Mouse (Mus musculus) liver (tissue): ENCODE measurements around the gene Esrra.

ENCODE experiments used
- DNase-seq: peaks from one replicate; pipeline ENCODE4 v3.0.0-alpha.2; 2020; ENCODE audit warnings: mixed read lengths

The Esrra gene

DNA sequence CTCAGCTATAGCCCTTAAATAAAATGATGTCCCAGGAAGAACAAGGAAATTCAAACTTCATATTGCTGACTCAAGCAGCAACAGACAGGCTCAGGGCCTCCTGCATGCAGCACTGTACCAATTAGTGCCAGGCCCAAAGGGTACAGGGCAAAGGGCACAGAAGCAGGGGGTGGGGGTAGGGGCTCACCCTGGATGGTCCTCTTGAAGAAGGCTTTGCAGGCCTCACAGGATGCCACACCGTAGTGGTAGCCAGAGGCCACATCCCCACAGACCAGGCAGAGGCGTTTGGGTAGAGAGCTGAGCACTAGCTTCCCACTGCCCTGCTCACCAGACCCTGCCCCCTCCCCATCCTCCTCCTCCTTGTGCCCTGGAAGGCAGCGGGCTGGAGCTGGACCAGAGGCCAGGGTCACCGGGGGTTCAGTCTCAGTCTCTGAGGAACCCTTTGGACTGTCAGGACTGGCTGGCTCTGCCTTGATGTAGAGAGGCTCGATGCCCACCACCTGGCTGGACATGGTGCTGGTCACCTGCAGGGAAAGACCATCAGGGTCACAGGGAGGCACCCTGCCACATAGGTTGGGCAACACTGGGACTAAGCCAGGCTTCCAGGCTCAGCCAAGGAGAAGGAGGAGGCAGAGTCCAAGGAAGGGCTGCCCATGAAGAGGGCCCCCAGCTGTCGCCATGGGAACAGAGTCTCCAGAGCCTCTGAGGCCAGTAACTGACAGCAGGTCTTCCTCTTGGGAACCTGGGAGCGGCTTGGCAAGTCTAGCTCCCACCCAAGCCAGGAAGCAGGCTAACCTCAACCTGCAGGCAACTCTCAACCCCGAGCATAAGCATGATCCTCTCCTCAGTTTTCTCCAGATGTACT, 1.5 kb downstream of the Esrra start:
- DNase-seq: no peak

DNA sequence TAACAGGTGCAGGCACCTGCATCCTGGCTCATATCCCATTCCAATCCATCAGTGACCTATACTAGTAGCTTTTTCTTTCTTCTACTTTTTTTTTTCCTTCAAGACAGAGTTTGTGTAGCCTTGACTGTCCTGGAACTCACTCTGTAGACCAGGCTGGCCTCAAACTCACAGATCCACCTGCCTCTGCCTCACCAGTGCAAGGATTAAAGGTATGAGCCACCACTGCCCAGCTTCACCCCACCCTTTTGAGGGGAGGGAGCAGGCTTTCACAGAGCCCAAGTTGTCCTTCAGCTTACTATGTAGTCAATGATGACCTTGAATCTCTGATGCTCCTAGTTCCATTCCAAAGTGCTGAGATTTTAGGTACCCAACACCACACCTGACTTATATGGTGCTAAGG, 2.2 kb downstream of the Esrra start:
- DNase-seq: no peak

DNA sequence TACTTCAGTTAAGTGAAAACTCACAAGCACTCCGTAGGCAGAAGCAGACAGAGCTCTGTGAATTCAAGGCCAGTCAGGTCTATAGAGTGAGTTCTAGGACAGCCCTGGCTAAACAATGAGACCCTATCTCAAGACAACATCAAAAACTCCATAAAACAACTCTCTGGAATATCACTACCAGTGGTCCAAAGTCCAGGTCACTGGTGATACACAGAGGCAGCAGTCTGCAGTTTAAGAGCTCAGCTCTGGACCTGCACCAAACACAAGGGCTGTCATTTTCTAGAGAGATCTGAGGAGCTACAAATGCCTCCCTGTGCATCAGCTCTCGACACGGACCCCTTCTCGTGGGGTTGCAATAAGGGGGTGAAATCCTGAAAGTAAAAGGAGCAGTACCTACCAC, 3.3 kb downstream of the Esrra start:
- no peak for DNase-seq

DNA sequence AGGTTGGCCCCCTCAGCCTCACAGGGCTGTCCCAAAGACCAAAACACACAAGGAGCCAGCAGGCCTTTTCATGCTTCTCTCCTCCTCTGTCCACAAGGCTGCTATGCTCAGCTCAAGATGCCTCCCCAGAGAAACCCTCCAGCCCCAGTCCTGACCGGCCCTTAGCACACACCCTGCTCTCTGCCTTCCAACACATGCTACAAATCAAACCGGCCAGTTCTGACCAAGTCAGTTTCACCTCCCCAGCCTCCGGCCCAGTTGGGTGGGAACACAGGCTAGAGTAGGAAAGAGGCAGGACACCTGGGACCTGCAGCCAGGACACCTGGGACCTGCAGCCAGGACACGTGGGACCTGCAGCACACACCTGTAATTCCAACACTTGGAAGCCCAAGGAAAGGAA, 5.1 kb downstream of the Esrra start:
- DNase-seq: no peak

DNA sequence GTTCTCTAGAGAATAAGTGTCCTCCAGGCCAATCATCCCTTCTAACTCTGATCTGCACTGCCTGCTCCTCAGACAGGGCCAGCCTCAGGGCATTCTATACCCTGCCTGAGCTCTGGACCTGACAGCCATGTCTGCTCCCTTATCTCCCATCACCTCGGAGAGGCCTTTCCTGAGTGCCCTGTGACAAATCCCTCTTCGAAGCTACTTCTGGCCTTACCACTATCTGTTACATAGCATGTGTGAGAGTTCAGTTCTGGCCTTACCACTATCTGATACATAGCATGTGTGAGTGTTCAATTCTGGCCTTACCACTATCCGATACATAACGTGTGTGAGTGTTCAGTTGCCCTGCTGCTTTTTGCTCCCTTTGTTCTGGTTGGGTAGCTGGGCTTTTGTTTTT, 6.3 kb downstream of the Esrra start:
- no peak for DNase-seq

DNA sequence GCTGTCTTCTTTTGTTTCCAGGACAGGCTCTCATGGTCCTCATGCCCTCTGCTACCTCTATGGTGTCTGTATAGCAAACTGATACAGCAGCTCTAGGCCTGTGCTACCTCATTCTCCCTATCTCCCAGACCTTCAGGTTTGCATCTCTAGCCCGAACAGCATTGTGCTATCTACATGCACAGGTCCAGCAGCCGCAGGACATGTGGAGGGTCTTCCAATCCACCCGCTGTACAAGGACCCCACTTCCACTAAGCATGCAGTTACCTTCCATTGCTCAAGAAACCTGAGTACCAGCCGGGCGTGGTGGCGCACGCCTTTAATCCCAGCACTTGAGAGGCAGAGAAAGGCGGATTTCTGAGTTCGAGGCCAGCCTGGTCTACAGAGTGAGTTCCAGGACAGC, 7.1 kb downstream of the Esrra start:
- DNase-seq: no peak

DNA sequence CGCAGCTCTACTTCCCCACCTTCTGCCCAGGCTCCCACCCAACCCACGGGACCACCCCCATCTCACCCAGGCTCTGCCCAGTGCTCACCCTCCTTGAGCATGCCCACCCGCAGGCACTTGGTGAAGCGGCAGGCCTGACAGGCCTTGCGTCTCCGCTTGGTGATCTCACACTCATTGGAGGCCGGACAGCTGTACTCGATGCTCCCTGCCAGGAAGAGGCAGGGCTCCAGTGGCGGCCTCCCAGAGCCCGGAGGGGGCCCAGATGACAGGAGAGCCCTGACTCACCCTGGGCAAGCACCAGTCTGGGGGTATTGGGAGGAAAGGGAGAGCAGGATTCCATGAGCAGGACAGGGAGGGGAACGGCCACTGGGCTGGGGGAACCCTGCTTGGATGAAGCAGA, 7.6 kb downstream of the Esrra start:
- no peak for DNase-seq

DNA sequence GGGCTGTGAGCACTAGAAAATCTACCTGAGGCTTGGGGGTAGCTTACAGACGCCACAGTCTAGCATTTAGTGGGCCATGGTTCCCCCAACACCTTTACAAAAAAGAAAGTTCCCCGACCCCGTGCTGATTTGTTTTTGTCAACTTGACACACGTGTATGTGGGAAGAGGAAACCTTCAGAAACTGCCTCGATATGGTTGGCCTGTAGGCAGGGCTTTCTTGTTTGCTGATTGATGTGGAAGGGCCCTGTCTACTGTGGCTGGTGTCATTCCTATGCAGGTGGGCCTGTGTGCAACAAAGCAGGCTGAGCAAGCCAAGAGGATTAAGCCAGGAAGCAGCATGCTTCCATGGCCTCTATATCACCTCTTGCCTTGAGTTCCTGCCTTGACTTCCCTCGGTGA, 8.6 kb downstream of the Esrra start:
- no peak for DNase-seq

DNA sequence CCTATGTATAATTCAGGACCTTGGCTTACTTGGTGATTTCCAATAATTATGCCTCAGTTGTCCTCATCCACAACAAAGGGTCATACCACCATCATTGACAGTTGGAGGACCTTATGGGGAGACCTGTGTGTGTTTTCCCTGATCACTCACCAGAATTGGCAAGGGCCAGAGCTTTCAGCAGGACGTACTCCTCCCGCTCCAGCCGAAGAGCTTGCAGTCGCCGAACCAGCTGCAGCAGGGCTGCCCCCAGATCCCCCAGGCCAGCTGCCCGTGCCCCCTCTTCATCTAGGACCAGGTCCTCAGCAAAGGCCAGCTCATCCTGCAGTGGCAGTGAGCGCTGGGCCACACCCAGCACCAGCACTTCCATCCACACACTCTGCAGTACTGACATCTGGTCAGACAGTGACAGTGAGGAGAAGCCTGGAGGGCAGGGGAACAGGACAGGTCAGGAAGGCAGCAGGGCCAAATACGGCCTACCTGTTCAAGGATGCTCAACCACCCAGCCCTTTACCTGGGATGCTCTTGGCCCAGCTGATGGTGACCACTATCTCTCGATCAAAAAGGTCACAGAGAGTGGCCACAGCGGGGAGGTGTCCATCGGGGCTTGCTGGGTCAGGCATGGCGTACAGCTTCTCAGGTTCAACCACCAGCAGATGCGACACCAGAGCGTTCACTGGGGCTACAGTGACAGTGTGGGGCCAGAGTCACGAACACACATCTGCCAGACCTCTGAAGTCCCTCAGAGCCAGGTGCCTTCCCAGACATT, 9.2 kb downstream of the Esrra start:
- no peak for DNase-seq

DNA sequence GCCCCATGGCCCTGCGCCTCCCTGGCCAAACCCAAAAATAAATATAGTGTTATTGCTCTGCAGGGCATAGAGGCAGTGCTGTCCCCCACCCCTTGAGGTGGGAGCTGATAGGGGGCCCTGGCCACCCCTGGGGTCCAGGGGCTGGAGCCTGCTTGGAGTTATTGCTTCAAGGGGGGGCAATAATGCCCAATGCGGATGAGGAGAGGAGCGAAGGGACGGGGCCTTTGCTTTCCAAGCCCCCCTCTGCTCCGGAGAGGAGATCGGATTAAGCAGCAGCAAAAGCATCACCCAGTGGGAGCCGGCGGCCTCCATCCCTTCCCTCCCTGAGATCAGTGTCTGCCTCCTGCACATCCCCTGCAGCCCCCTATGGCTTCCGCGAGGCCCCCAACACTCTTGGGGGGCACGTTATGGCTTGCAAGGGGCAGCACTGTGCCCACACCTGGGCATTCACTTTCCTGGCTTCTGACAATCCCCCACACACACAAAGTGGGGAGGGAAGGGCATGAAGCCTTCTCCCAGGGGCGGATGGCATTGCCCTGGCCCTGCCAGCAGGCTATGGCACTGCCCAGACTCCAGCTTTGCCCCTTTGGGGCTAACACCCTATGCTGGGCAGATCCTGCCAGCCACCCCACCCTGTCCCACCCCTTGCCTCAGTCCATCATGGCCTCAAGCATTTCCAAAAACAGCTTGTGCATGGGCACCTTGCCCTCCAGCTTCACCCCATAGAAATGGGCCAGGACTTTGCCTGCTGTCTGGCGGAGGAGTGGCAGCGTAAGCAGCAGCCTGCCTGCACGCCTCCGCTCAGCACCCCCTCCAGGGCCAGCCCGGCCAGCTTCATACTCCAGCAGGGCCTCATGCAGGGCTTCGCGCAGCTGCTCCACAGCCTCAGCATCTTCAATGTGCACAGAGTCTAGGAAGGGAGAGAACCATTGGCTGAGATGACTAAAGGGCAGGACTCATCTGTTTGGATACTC, 10.2 kb downstream of the Esrra start:
- DNase-seq: no peak

DNA sequence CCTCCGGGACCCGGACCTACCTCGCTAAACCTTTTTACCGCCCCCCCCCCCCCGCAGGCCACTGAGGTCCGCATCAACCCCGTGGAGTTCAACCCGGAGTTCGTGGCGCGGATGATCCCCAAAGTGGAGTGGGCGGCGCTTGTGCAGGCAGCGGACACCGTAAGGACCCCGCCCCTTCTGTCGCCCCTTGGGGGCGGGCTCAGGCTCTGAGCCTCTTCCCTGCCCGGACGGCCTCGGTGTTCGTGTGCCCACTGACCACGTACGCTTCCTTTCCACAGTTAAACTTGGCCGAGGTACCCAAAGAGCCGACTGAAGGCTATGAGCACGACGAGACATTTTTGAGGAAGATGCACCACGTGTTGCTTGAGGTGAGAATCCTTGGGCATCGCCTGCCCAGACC, 11.3 kb downstream of the Esrra start:
- peak; percentile 74 for DNase-seq

DNA sequence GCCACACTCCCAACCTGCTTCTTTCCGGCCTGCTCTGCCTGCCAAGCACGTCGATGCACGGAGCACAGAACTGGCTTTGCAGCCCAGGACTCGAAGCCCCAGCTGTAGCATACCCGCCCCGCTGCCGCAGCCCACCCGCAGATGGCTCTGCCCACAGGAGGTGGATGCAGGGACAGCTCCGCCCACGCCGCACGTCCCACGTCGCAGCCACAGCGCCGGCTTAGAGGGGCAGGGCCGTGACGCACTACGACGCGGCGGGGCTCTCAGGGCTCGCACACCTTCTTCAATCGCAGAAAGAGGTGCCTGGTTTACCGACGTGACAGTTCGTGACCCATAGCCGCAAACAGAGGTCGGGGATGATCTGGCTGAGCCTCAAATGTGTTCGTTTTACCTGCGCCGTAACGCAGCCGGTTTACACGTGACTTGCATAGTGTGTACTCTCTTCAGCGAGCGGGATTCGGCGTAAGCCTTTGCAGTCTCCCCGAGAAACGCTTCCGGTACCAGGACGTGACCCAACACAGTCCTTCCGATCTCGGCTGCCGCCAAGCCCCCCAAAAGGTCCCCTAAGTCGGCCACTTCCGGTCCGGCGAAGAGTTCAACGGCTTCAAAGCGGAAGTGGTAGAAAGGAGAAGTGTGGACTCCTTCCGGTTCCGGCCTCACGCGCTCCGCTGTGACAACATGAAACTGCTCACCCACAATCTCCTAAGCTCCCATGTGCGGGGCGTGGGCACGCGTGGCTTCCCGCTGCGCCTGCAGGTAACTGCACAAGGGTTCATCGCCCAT, 11.9 kb downstream of the Esrra start, which contains the start of the genes Trmt112 and Prdx5:
Gene Trmt112, plus strand, starts transcription at position 192 of the 783 bp plus-strand sequence.
Gene Prdx5, minus strand, starts transcription at position 600 of the 783 bp plus-strand sequence.
- DNase-seq: peak; percentile 92

DNA sequence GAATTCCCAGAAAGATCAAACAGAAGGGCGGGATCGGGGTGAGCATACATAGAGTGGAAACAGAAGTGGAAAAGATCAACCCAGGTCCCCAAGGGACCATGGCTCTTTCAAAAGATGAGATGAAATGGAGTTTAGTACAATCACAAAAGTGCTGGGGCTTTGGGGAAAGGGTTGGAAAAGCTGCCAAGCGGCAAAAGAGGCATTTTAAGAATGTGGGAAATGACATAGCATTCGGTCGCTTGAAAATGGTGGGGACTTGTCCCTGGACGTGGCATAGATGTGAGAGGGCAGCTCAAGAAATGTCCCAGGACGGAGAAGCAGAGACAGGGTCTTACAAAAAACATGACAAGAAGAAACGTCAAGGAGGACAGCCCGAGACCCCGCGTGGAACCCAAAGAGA, 12.6 kb downstream of the Esrra start:
- no peak for DNase-seq

DNA sequence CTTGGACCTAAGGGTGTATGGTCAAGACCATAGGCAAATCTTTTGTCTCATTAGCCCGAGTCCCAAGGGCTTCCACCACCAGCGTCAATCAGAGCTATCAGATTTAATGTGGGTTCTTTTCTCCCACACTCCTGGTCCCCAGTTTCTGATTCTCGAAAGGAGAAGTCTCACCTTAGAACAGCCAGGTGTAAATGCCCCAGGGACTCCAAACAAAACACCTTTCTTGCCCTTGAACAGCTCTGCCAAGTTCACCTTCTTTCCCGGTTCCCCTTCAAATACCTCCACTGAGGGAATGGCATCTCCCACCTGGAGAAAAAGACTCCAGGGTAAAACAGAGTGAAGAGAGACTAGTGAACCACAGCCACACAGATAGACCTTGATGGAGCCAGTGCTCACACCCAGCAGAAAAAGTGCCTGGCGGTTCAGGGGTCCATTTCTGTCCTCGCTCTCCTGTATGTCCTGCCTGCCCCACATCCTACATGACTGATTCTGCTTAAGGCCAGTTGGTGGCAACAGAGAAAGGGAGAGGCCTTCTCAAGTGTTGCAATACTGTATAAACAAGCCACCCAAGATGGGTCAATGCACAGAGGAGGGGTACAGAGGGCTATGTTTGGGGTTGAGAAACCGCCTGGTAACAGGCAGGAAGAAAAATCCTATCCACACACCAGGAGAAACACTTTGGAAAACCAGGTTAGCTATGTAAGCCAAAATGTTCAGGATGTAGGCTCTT, 13.6 kb downstream of the Esrra start:
- DNase-seq: no peak

DNA sequence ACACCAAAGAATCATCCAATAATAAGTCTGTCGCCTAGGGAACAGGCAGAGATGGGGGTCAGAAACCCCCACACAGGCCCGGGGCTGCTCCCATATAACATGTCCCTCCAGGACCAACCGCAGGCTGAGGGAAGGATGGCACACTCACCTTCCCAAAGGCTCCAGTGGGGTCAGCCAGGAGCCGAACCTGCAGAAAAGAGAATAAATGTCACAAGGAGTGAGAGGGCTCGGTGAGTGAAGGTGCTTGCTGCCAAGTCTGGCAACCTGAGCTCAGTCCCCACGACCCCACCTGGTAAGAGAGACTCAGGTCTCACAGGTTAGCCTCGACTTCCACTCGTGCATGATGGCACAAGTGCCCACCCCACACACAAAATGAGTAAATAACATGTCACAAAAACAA, 14.5 kb downstream of the Esrra start:
- no peak for DNase-seq

DNA sequence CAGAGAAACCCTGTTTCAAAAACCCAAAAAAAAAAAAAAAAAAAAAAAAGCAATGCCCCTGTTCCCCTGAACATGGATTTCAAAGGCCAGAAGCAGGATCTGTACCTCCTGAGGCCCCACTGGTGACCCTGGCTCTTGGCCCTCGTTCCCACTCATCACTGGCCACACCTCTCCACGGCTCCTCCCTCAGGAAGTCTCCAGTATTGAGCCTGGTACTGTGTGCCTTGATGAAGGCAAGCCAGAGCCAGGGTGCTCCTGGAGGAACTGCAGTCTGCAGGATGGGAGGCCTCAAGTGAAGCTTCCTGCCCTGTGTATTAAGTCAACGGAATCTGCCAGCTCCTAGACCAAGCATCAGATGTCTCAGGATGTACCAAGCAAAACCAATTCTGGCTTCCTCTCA, 15.4 kb downstream of the Esrra start:
- no peak for DNase-seq

DNA sequence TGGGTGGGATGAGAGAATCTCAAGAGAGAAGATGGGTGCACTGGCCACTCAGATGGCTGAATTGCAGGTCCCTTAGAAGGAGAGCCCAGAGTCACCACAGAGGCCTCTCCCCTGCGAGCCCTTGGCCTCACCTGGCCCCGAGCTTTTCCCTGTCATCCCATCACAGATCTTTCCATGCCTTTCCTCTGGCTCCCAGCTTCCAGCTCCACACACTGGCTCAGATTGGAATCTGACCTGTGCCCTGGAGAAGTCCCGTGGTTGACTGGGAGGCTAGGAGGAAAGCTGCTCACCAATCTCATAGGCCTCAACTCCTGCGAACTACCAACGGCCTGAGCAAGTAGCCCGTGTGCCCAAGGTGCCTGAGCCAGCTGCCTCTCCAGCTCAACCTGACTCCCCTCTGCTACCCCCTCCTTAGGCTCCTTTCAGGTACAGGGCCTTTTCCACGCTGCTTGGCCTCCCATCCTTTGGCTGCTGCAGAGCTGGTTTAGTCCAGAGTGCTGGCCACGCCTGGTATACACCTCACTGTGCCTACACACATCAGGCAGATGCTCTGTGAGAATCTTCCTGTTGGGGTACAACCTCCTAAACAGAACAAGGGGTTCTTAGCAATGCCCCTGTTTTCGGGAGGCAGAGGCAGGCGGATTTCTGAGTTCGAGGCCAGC, 16.0 kb downstream of the Esrra start:
- no peak for DNase-seq

DNA sequence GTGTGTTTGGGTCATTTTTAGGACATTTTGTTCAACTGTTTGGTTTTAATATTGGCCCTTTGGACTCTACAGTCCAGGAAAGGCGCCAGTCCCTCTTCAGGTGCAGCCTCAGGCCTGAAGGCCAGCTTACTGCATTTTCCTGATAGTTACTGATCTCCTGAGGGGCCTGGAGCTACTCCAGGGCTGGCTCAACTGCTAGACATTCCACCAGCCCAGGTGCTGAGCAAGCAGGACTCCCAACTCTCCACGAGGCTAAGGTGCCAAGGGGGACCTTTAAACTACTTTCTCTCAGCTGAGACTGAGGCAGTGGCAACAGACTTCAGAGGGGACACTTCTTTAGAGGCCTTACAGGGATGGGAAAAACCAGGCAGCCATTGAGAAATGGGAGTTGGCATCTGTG, 16.8 kb downstream of the Esrra start:
- no peak for DNase-seq

DNA sequence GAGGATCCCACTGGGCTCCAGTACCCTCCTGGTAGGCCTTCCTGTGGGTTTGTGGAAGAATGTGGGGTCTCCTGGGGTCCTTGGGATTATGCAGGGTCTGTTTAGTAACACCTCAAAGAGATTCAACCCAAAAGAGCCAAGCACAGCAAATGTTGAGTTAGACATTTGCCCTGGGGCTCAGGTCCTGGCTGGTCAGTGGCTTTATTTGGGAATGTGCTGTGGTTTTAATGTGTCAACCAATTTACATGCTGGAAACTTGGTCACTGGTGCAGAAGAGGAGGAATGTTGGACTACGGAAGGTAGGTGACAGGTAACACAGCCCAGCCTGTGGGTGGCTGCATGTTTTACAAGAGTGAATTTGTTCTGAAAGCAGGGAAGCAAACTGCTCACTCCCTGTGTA, 18.6 kb downstream of the Esrra start:
- DNase-seq: no peak

DNA sequence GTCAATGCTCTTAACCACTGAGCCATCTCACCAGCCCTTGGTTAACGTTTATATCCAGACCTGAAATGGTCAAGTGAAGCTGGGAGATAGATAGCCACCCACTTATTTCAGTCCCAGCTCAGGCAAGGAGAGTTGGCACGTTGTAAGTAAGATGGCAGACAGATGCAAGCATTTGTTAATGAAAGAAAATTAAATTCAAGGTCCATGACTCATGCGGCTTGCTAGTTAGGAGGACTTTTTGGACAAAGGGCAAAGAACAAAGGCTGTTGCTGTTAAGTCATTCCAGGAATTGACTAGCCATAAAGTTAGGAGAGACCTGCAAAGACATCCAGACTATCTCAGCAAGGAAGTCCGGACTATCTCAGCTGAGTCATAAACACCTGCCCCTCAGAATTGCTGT, 22.0 kb downstream of the Esrra start:
- no peak for DNase-seq
